Mouse (Mus musculus): ENCODE data around the gene Barhl2. TPM values are rescaled to one million over a fixed set of nuclear protein-coding genes. Genes with fewer than 3 reads are reported as not detected.

Barhl2 gene
- total and polyA plus RNA-seq, 3 experiments: not detected

DNA sequence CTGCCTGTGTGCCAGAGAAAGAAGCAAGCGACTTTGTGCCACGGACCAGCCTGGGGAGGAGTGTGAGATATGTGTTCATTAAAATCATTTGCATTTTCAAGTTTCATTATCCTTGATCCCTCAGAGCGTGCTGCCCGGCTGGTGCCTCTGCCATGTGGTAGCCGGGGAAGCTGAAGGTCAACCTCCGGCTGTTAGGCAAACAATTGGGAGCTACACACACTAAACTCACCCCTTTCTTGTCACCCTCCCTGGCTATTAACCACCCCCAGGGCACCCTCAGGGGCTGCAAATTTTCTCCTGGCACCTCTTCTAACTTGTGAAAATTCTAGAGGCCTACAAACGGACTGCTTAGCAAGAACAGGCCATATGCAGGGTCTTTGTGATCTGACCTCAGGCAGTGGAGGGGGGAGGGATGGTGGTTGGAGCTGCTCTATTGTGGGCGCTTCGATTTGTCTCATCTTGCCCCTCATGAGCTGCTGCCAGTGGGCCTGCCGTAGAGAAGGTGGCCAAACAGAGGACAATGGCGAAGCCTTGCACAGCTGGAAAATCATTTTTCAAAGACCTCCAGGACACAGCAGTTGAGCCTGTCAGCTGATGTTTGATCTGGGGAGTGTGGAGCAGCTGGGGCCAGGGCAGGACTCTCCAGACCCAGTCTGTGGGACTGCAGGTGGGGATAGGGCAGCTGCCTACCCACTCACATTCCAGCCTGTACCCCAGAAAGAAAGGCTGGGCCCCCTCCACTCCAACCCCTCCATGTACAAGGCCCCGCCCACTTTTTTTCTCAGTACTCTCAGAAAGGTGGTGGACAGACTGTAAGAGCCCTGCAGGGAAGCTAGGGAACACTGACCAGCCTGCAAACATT is 44.9 kb upstream of the Barhl2 start:
- H3K4me3 ChIP-seq (replicated peaks in 1 of 3; ENCODE audit: low read depth in 2 of 3, low read length in 2 of 3, poor library complexity in 1 of 3): no peak overlapping the region
- H3K4me2 ChIP-seq (ENCODE audit: insufficient read depth, low read depth, poor library complexity, severe bottlenecking): no peak overlapping the region
- dilution Hi-C loops (cut with MboI; ENCODE audit: extremely low pct_ligation_motif_present, extremely low pct_unique_long_range_greater_than_20kb, low sequenced_read_pairs): no loop called here
- H3K27me3 ChIP-seq (replicated peaks): no peaks in the 10 kb centered on the region
- no peaks in the 10 kb centered on the region for H3K9me3 ChIP-seq (replicated peaks; ENCODE audit: low read length)
- no peak overlapping the region for H3K27ac ChIP-seq (ENCODE audit: insufficient read depth, low read depth)
- no peaks in the 10 kb centered on the region for H3K79me2 ChIP-seq (replicated peaks; ENCODE audit: control insufficient read depth, extremely low read depth, insufficient read depth, poor library complexity, severe bottlenecking)
- in situ Hi-C loops (cut with MboI; ENCODE audit: low pct_ligation_motif_present, low pct_unique_long_range_greater_than_20kb, low sequenced_read_pairs): no loop called here
- no peak for DNase-seq (ENCODE audit: extremely low read depth)
- H3K4me1 ChIP-seq (ENCODE audit: control insufficient read depth in 1 of 2, insufficient read depth in 2 of 2): peaks cover 0 to 4% of the 10 kb centered on the region in 2 experiments; a peak in 1 of 4 replicates
- H3K9ac ChIP-seq (ENCODE audit: insufficient read depth, low read depth): no peak overlapping the region
- H3K36me3 ChIP-seq (replicated peaks in 1 of 2; ENCODE audit: control insufficient read depth in 1 of 2, insufficient read depth in 1 of 2, low read length in 1 of 2): no peaks in the 10 kb centered on the region
- TF ChIP-seq ETS1 (conservative IDR thresholded peaks at IDR 0.05; ENCODE audit: low read depth, low read length): no peak
- TF ChIP-seq SIN3A (IDR thresholded peaks at IDR 0.05; ENCODE audit: low read length): no peak
- TF ChIP-seq NRF1 (IDR thresholded peaks at IDR 0.05; ENCODE audit: low read depth, low read length): no peak
- TF ChIP-seq CTCF (conservative IDR thresholded peaks at IDR 0.05 in 1 of 2, IDR thresholded peaks at IDR 0.05 in 1 of 2; ENCODE audit: low read depth in 2 of 2, low read length in 2 of 2): no peak
- no peak for TF ChIP-seq ZMIZ1 (IDR thresholded peaks at IDR 0.05; ENCODE audit: low read depth, low read length)
- no peak for TF ChIP-seq JUND (conservative IDR thresholded peaks at IDR 0.05; ENCODE audit: low read depth, low read length)
- TF ChIP-seq USF2 (conservative IDR thresholded peaks at IDR 0.05; ENCODE audit: low read depth, low read length): no peak
- TF ChIP-seq MAZ (IDR thresholded peaks at IDR 0.05; ENCODE audit: low read depth, low read length): no peak

DNA sequence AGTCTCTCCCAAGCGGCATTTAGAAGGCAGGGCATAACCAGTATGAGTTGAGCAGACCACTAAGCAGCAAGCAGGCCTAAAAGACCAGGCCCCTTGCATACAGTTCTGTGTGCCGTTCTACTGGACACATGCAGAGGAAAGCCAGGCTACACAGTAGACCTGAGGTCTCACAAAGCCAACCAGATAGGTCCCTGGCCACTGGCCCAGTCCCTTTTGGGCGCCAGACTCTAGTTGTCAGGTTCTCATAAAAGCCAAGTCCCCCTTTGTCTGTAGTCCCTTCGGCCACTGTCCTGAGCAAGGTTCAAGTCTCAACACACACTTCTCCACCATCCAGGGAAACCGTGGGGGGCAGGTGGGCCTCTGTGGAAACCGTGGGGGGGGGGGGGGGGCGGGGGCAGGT is 44.3 kb upstream of the Barhl2 start:
- Histone ChIP-seq H3K4me1 (ENCODE audit: control insufficient read depth in 1 of 2, insufficient read depth in 2 of 2) (peaks cover 0 to 4% of the 10 kb centered on the region in 2 experiments; a peak in 1 of 4 replicates), H3K9me3 (replicated peaks; ENCODE audit: low read length) (no peaks in the 10 kb centered on the region), H3K27ac (ENCODE audit: insufficient read depth, low read depth) (no peak overlapping the region), H3K36me3 (replicated peaks in 1 of 2; ENCODE audit: control insufficient read depth in 1 of 2, insufficient read depth in 1 of 2, low read length in 1 of 2) (no peaks in the 10 kb centered on the region), H3K4me2 (ENCODE audit: insufficient read depth, low read depth, poor library complexity, severe bottlenecking) (no peak overlapping the region), H3K79me2 (replicated peaks; ENCODE audit: control insufficient read depth, extremely low read depth, insufficient read depth, poor library complexity, severe bottlenecking) (no peaks in the 10 kb centered on the region), H3K4me3 (replicated peaks in 1 of 3; ENCODE audit: low read depth in 2 of 3, low read length in 2 of 3, poor library complexity in 1 of 3) (no peak overlapping the region), H3K9ac (ENCODE audit: insufficient read depth, low read depth) (no peak overlapping the region), H3K27me3 (replicated peaks) (no peaks in the 10 kb centered on the region)
- dilution Hi-C loops (cut with MboI; ENCODE audit: extremely low pct_ligation_motif_present, extremely low pct_unique_long_range_greater_than_20kb, low sequenced_read_pairs) (no loop called here), in situ Hi-C loops (cut with MboI; ENCODE audit: low pct_ligation_motif_present, low pct_unique_long_range_greater_than_20kb, low sequenced_read_pairs) (no loop called here)
- no peak for DNase-seq (ENCODE audit: extremely low read depth)
- no peak for TF ChIP-seq JUN (IDR thresholded peaks at IDR 0.05; ENCODE audit: insufficient read depth, low read depth, low read length)

DNA sequence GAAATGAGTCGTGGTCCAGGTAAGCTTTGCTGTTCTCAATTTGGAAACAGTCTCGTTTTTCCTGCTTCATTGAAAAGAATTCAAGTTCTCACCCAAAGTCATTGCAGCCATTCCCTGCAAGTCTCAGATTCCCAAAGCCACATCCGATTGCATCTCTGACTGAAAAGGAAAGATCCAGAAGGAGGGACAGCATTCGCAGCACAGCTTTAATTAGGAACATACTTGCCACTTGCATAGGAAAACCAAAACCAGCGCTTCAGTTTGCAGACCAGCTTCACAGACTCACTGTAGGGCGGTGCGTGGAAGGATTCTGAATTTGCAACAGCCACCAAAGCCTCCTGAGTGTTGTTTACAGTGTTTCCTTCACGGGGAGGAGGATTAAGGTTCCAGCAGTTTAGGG is 33.8 kb upstream of the Barhl2 start:
- Histone ChIP-seq H3K79me2 (replicated peaks; ENCODE audit: control insufficient read depth, extremely low read depth, insufficient read depth, poor library complexity, severe bottlenecking) (no peaks in the 10 kb centered on the region), H3K36me3 (replicated peaks in 1 of 2; ENCODE audit: control insufficient read depth in 1 of 2, insufficient read depth in 1 of 2, low read length in 1 of 2) (no peaks in the 10 kb centered on the region), H3K4me1 (ENCODE audit: control insufficient read depth in 1 of 2, insufficient read depth in 2 of 2) (no peaks in the 10 kb centered on the region), H3K9ac (ENCODE audit: insufficient read depth, low read depth) (no peak overlapping the region), H3K27me3 (replicated peaks) (no peaks in the 10 kb centered on the region), H3K4me2 (ENCODE audit: insufficient read depth, low read depth, poor library complexity, severe bottlenecking) (no peak overlapping the region), H3K27ac (ENCODE audit: insufficient read depth, low read depth) (no peak overlapping the region), H3K9me3 (replicated peaks; ENCODE audit: low read length) (no peaks in the 10 kb centered on the region), H3K4me3 (replicated peaks in 1 of 3; ENCODE audit: low read depth in 2 of 3, low read length in 2 of 3, poor library complexity in 1 of 3) (no peak overlapping the region)
- no peak for TF ChIP-seq ZNF384 (IDR thresholded peaks at IDR 0.05; ENCODE audit: low read depth, low read length)
- dilution Hi-C loops (cut with MboI; ENCODE audit: extremely low pct_ligation_motif_present, extremely low pct_unique_long_range_greater_than_20kb, low sequenced_read_pairs): no loop called here
- in situ Hi-C loops (cut with MboI; ENCODE audit: low pct_ligation_motif_present, low pct_unique_long_range_greater_than_20kb, low sequenced_read_pairs): no loop called here
- DNase-seq (ENCODE audit: extremely low read depth): no peak
